12 mouse cellular contexts compared by ENCODE assay signal in the genomic region with DNA sequence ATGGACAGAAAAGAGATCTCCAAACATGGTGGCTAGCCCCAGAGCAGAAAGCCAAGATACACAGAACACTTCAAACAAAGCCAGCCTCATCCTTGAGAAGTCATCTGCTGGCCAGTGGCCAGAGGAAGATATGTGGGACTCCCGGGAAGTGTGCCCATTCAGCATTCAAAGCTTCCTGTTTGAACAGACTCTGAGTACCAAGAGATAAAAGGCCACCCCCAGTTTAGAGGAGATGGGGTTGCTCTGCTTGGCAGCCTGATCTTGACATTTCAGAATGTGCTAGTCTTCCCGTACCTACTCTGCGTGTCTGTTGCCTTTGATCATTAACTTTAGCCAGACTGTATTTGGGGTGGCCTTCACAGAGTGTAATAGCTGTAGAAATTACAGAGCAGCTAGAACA. TPM values are rescaled to one million over a fixed set of nuclear protein-coding genes. Genes with fewer than 3 reads are reported as not detected.
DNase-seq lines count a peak whose midpoint lies in the region; ATAC-seq and TF ChIP-seq lines count a peak whose summit lies in the region.
"Had no signal": no experiment of that assay in that cellular context is flagged by ENCODE, and none has a peak within 500 bp of the region (broad histone marks: within the 10 kb centered on the region; RNA-seq: fewer than 3 reads in every experiment).

No protein-coding gene starts in this region.

- no peak overlapping the region for H3K4me2 ChIP-seq in midbrain, postnatal 0 days (ENCODE audit: low read depth, low read length, poor library complexity, severe bottlenecking)
- H3K4me2 ChIP-seq in midbrain, embryonic 13.5 days (replicated peaks), result no peak overlapping the region
- no peak overlapping the region for H3K4me2 ChIP-seq in intestine, embryonic 15.5 days (replicated peaks)
- H3K4me2 ChIP-seq in midbrain, embryonic 15.5 days, result no peak overlapping the region
- H3K4me2 ChIP-seq: midbrain, embryonic 12.5 days had no signal

- H3K27me3 ChIP-seq in midbrain, postnatal 0 days (ENCODE audit: insufficient read depth, low read length), result no peaks in the 10 kb centered on the region
- 0 out of 2 replicates have a peak, but pooled peaks cover 3% of the 10 kb centered on the region for H3K27me3 ChIP-seq in midbrain, embryonic 13.5 days
- H3K27me3 ChIP-seq in intestine, embryonic 15.5 days (replicated peaks), result no peaks in the 10 kb centered on the region
- no peaks in the 10 kb centered on the region for H3K27me3 ChIP-seq in midbrain, embryonic 15.5 days (replicated peaks)

- ATAC-seq in midbrain, postnatal 0 days (ENCODE audit: low FRiP score), result no peak
- ATAC-seq in midbrain, embryonic 13.5 days, result no peak
- ATAC-seq in intestine, embryonic 15.5 days, result peak; percentile 20; the same call in 1 of the 2 replicates
- ATAC-seq in midbrain, embryonic 15.5 days (replicated peaks), result no peak
- no peak for ATAC-seq in inflammation-experienced regulatory T-cells, adult 6 months

- no peaks in the 10 kb centered on the region for H3K4me1 ChIP-seq in midbrain, postnatal 0 days (ENCODE audit: insufficient read depth, low read length)
- H3K4me1 ChIP-seq in midbrain, embryonic 13.5 days (replicated peaks), result no peaks in the 10 kb centered on the region
- H3K4me1 ChIP-seq in intestine, embryonic 15.5 days (replicated peaks), result 0 out of 2 replicates have a peak, but pooled peaks cover 3% of the 10 kb centered on the region
- no peaks in the 10 kb centered on the region for H3K4me1 ChIP-seq in midbrain, embryonic 15.5 days
- H3K4me1 ChIP-seq: midbrain, embryonic 12.5 days had no signal

- intact Hi-C loops in heart, postnatal 10 days (cut with DNase I), result no loop called here

- no peaks in the 10 kb centered on the region for H3K9me3 ChIP-seq in midbrain, postnatal 0 days (ENCODE audit: low read length)
- H3K9me3 ChIP-seq in midbrain, embryonic 13.5 days, result no peaks in the 10 kb centered on the region
- H3K9me3 ChIP-seq in intestine, embryonic 15.5 days, result no peaks in the 10 kb centered on the region
- no peaks in the 10 kb centered on the region for H3K9me3 ChIP-seq in midbrain, embryonic 15.5 days
- H3K9me3 ChIP-seq: midbrain, embryonic 12.5 days had no signal

- no peak overlapping the region for H3K27ac ChIP-seq in midbrain, postnatal 0 days (ENCODE audit: low read depth, low read length)
- no peak overlapping the region for H3K27ac ChIP-seq in midbrain, embryonic 13.5 days
- H3K27ac ChIP-seq in intestine, embryonic 15.5 days, result no peak overlapping the region
- H3K27ac ChIP-seq in midbrain, embryonic 15.5 days, result no peak overlapping the region
- H3K27ac ChIP-seq: left cerebral cortex, adult 2 months; midbrain, embryonic 12.5 days had no signal

- H3K36me3 ChIP-seq in midbrain, postnatal 0 days (ENCODE audit: insufficient read depth, low read length), result no peaks in the 10 kb centered on the region
- no peaks in the 10 kb centered on the region for H3K36me3 ChIP-seq in midbrain, embryonic 13.5 days
- H3K36me3 ChIP-seq in intestine, embryonic 15.5 days, result no peaks in the 10 kb centered on the region
- no peaks in the 10 kb centered on the region for H3K36me3 ChIP-seq in midbrain, embryonic 15.5 days (replicated peaks)
- H3K36me3 ChIP-seq: midbrain, embryonic 12.5 days had no signal

- TF ChIP-seq CTCF in midbrain, postnatal 0 days (IDR thresholded peaks at IDR 0.05), result no peak

- peak; percentile 23 to 26 for DNase-seq in heart, postnatal 10 days
- DNase-seq in heart, adult 8-10 months (ENCODE audit: low spot score), result no peak
- peak; percentile 49 for DNase-seq in midbrain, postnatal 0 days (ENCODE audit: low spot score)
- DNase-seq in right cerebral cortex, postnatal 14 days, result peak; percentile 6
- DNase-seq: cerebellum, adult 9-11 months had no signal

- no peak overlapping the region for H3K9ac ChIP-seq in midbrain, postnatal 0 days (replicated peaks; ENCODE audit: low read length, poor library complexity, severe bottlenecking)
- H3K9ac ChIP-seq in midbrain, embryonic 13.5 days (replicated peaks), result no peak overlapping the region
- H3K9ac ChIP-seq in intestine, embryonic 15.5 days, result no peak overlapping the region
- no peak overlapping the region for H3K9ac ChIP-seq in midbrain, embryonic 15.5 days
- H3K9ac ChIP-seq: midbrain, embryonic 12.5 days had no signal

- H3K4me3 ChIP-seq in midbrain, postnatal 0 days (ENCODE audit: low read depth, low read length), result no peak overlapping the region
- H3K4me3 ChIP-seq in midbrain, embryonic 13.5 days (replicated peaks), result no peak overlapping the region
- H3K4me3 ChIP-seq in intestine, embryonic 15.5 days (replicated peaks), result no peak overlapping the region
- no peak overlapping the region for H3K4me3 ChIP-seq in midbrain, embryonic 15.5 days
- H3K4me3 ChIP-seq: left cerebral cortex, adult 2 months; midbrain, embryonic 12.5 days had no signal

- 50% methylated on average over 3 of the region's 3 CpGs for WGBS in midbrain, postnatal 0 days
- 74% methylated on average over 3 of the region's 3 CpGs for WGBS in midbrain, embryonic 13.5 days
- 36% methylated on average over 3 of the region's 3 CpGs for WGBS in intestine, embryonic 15.5 days
- WGBS in midbrain, embryonic 15.5 days, result 67% methylated on average over 3 of the region's 3 CpGs

RNA-seq across cellular contexts. Expression of gene Cacnb2, which starts 59.5 kb away (rescaled TPM):
- 10 to 100 TPM; 60.1 to 74.8 TPM for total RNA-seq in heart, postnatal 10 days (2021)
- 100 to 1,000 TPM in 1 of 4 experiments, 10 to 100 TPM in 3; 70.5 to 105 (median 82.0) TPM for total RNA-seq in heart, adult 8-10 months (2022)
- 28.7 and 37.5 TPM in 2 replicates for total RNA-seq in midbrain, postnatal 0 days (2014; rRNA removed)
- 8.1 and 10.9 TPM in 2 replicates for polyA plus RNA-seq in midbrain, postnatal 0 days (2015; fragmentation: Nextera tagmentation; extraction: Ambion mirVana)
- polyA plus RNA-seq in midbrain, embryonic 13.5 days (2015; fragmentation: Nextera tagmentation; extraction: Ambion mirVana), result 3.3 and 3.9 TPM in 2 replicates
- polyA plus RNA-seq in intestine, embryonic 15.5 days (2015; fragmentation: Nextera tagmentation; extraction: Ambion mirVana), result 1.6 and 2.7 TPM in 2 replicates
- polyA plus RNA-seq in midbrain, embryonic 15.5 days (2015; fragmentation: Nextera tagmentation; extraction: Ambion mirVana), result 8.2 and 8.6 TPM in 2 replicates
- under 1 TPM in 2 of 3 experiments, not detected in 1; 0.36 to 0.41 TPM for polyA plus RNA-seq in inflammation-experienced regulatory T-cells, adult 6 months (2017; shearing (Covaris generic))
- total RNA-seq: MEL had no signal
